Comparison of ENCODE assay signal across 8 mouse cellular contexts in genomic region chr8:106270804-106271203, GRCm38 (mm10).
DNase-seq lines count a peak whose midpoint lies in the region; ATAC-seq lines count a peak whose summit lies in the region.

No protein-coding gene starts in this region.

- DNase-seq in heart, adult 8-10 months (ENCODE audit: low spot score) = no peak
- peak; percentile 58 for DNase-seq in limb, embryonic 10.5 days (ENCODE audit: low spot score)
- DNase-seq in right cerebral cortex, postnatal 14 days = peak; percentile 62
- DNase-seq in ovary, postnatal 14 days (ENCODE audit: low spot score) = no peak
- no peak for DNase-seq in gastrocnemius, adult 18-20 months (ENCODE audit: low spot score)

- no peak overlapping the region for H3K9ac ChIP-seq in heart, embryonic 12.5 days
- H3K9ac ChIP-seq in hindbrain, embryonic 12.5 days = no peak overlapping the region

- no peak overlapping the region for H3K4me2 ChIP-seq in heart, embryonic 12.5 days
- H3K4me2 ChIP-seq in hindbrain, embryonic 12.5 days (replicated peaks) = 0 out of 2 replicates have a peak overlapping the region, but pooled peaks have one; percentile 4

- H3K27me3 ChIP-seq in heart, embryonic 12.5 days (replicated peaks) = 0 out of 2 replicates have a peak, but pooled peaks cover 5% of the 10 kb centered on the region
- H3K27me3 ChIP-seq in hindbrain, embryonic 12.5 days = no peaks in the 10 kb centered on the region
- H3K27me3 ChIP-seq in limb, embryonic 10.5 days (ENCODE audit: low read depth, poor library complexity, severe bottlenecking) = no peaks in the 10 kb centered on the region

- H3K4me1 ChIP-seq in heart, embryonic 12.5 days (replicated peaks) = peaks cover 46% of the 10 kb centered on the region
- H3K4me1 ChIP-seq in hindbrain, embryonic 12.5 days = peaks cover 32% of the 10 kb centered on the region
- H3K4me1 ChIP-seq in limb, embryonic 10.5 days = peaks cover 30% of the 10 kb centered on the region

- no peaks in the 10 kb centered on the region for H3K36me3 ChIP-seq in heart, embryonic 12.5 days
- H3K36me3 ChIP-seq in hindbrain, embryonic 12.5 days = peaks cover 2% of the 10 kb centered on the region; the same call in 1 of the 2 replicates
- no peaks in the 10 kb centered on the region for H3K36me3 ChIP-seq in limb, embryonic 10.5 days

- no peak overlapping the region for H3K4me3 ChIP-seq in heart, embryonic 12.5 days
- no peak overlapping the region for H3K4me3 ChIP-seq in hindbrain, embryonic 12.5 days
- no peak overlapping the region for H3K4me3 ChIP-seq in limb, embryonic 10.5 days

- H3K27ac ChIP-seq in heart, embryonic 12.5 days (ENCODE audit: poor library complexity, severe bottlenecking) = peak overlapping the region; percentile 85
- peak overlapping the region; percentile 56 for H3K27ac ChIP-seq in hindbrain, embryonic 12.5 days
- H3K27ac ChIP-seq in limb, embryonic 10.5 days = peak overlapping the region; percentile 2; the same call in 1 of the 2 replicates

- H3K9me3 ChIP-seq in heart, embryonic 12.5 days (replicated peaks) = no peaks in the 10 kb centered on the region
- no peaks in the 10 kb centered on the region for H3K9me3 ChIP-seq in hindbrain, embryonic 12.5 days (replicated peaks)
- no peaks in the 10 kb centered on the region for H3K9me3 ChIP-seq in limb, embryonic 10.5 days (replicated peaks)

- no peak for ATAC-seq in heart, embryonic 12.5 days (ENCODE audit: insufficient number of reproducible peaks, low FRiP score)
- ATAC-seq in hindbrain, embryonic 12.5 days (ENCODE audit: low FRiP score) = peak; percentile 74
- ATAC-seq in activated CD4-positive, CD25-positive, alpha-beta regulatory T cell, adult 4 months = no peak

- 28% methylated on average over 5 of the region's 5 CpGs for WGBS in heart, embryonic 12.5 days
- 16% methylated on average over 5 of the region's 5 CpGs for WGBS in hindbrain, embryonic 12.5 days
- 24% methylated on average over 5 of the region's 5 CpGs for WGBS in limb, embryonic 10.5 days

Comparison
In these comparisons a context has a peak if more than half of its experiments do, and no peak if none do; other contexts are left out.
1. H3K27ac ChIP-seq: peak in every context shown above with its lines; median percentile 85 in heart, embryonic 12.5 days; 56 in hindbrain, embryonic 12.5 days; 2 in limb, embryonic 10.5 days.
2. DNase-seq: peak in limb, embryonic 10.5 days (single experiment) and right cerebral cortex, postnatal 14 days (single experiment); none in heart, adult 8-10 months (single experiment), ovary, postnatal 14 days (single experiment) and gastrocnemius, adult 18-20 months (single experiment).